Mouse (Mus musculus): ENCODE data around the gene Zfp420. TPM values are rescaled to one million over a fixed set of nuclear protein-coding genes. Genes with fewer than 3 reads are reported as not detected.

Zfp420 gene
- polyA plus RNA-seq, 1 experiment from 2014 or later, result 12.5 TPM

DNA sequence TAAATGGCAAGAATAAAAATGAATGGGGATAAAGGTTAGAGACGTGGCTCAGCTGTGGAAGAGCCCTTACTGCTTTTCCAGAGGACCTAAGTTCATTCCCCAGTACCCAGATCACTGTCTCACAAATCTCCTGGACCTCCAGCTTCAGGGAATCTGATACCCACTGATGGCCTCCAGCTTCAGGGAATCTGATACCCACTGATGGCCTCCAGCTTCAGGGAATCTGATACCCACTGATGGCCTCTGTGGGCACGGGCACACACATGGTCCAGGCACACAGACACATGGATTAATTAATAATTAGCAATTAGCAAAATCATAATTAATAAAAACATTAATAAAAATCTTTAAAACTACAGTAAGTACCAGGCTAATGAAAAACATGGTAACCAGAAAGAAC lies 63.0 kb downstream of the Zfp420 start:
- no peak overlapping the region for H3K27ac ChIP-seq (replicated peaks; ENCODE audit: low read depth, low read length)
- H3K4me2 ChIP-seq (ENCODE audit: low read depth, severe bottlenecking), result no peak overlapping the region
- no peak for ATAC-seq (ENCODE audit: insufficient number of reproducible peaks, low FRiP score, low TSS enrichment, low read depth)
- H3K36me3 ChIP-seq (ENCODE audit: control insufficient read depth, insufficient read depth, low read length), result no peaks in the 10 kb centered on the region
- 56% methylated on average over 2 of the region's 2 CpGs for WGBS
- H3K9me3 ChIP-seq (ENCODE audit: control insufficient read depth, low read length), result no peaks in the 10 kb centered on the region
- no peaks in the 10 kb centered on the region for H3K4me1 ChIP-seq (ENCODE audit: control insufficient read depth, insufficient read depth, low read length)
- H3K4me3 ChIP-seq (ENCODE audit: low read depth, low read length), result no peak overlapping the region
- DNase-seq (ENCODE audit: low spot score), result no peak
- H3K27me3 ChIP-seq (ENCODE audit: control insufficient read depth, insufficient read depth, low read length), result no peaks in the 10 kb centered on the region
- H3K9ac ChIP-seq (ENCODE audit: low read length), result no peak overlapping the region

Small RNA genes lying within 50 kb of the gene (microRNA-seq; reads per million reads assigned to microRNA genes)
- gene Mir7668, result not detected

Other genes with a start within 250 kb of the Zfp420 start
- gene Catsperg2, start 132.9 kb upstream of the Zfp420 start, polyA plus RNA-seq (2014; fragmentation: Nextera tagmentation; extraction: Ambion mirVana), result not detected in 2 replicates
- 13.6 and 13.8 TPM in 2 replicates for gene Zfp84, start 91.4 kb upstream of the Zfp420 start, polyA plus RNA-seq (2014; fragmentation: Nextera tagmentation; extraction: Ambion mirVana)
- 8.9 and 9.0 TPM in 2 replicates for gene Zfp30, start 76.0 kb upstream of the Zfp420 start, polyA plus RNA-seq (2014; fragmentation: Nextera tagmentation; extraction: Ambion mirVana)
- gene Zfp790, start 43.9 kb upstream of the Zfp420 start, polyA plus RNA-seq (2014; fragmentation: Nextera tagmentation; extraction: Ambion mirVana), result 17.1 and 19.5 TPM in 2 replicates
- gene Zfp940, start 6.3 kb upstream of the Zfp420 start, polyA plus RNA-seq (2014; fragmentation: Nextera tagmentation; extraction: Ambion mirVana), result 9.8 TPM in 2 replicates
- gene Zfp27, start 46.6 kb downstream of the Zfp420 start, polyA plus RNA-seq (2014; fragmentation: Nextera tagmentation; extraction: Ambion mirVana), result 12.6 and 13.5 TPM in 2 replicates
- 7.6 and 9.0 TPM in 2 replicates for gene Zfp383, start 48.2 kb downstream of the Zfp420 start, polyA plus RNA-seq (2014; fragmentation: Nextera tagmentation; extraction: Ambion mirVana)
- 16.6 and 17.0 TPM in 2 replicates for gene Zfp74, start 94.1 kb downstream of the Zfp420 start, polyA plus RNA-seq (2014; fragmentation: Nextera tagmentation; extraction: Ambion mirVana)
- 25.2 and 30.5 TPM in 2 replicates for gene Zfp568, start 124.0 kb downstream of the Zfp420 start, polyA plus RNA-seq (2014; fragmentation: Nextera tagmentation; extraction: Ambion mirVana)
- gene Zfp14, start 191.4 kb downstream of the Zfp420 start, polyA plus RNA-seq (2014; fragmentation: Nextera tagmentation; extraction: Ambion mirVana), result 3.8 and 4.0 TPM in 2 replicates
- gene Zfp82, start 212.9 kb downstream of the Zfp420 start, polyA plus RNA-seq (2014; fragmentation: Nextera tagmentation; extraction: Ambion mirVana), result 4.3 and 4.7 TPM in 2 replicates
- gene Gm26920, start 230.4 kb downstream of the Zfp420 start, polyA plus RNA-seq (2014; fragmentation: Nextera tagmentation; extraction: Ambion mirVana), result 3.2 and 4.6 TPM in 2 replicates
- 17.0 and 19.7 TPM in 2 replicates for gene Zfp566, start 230.5 kb downstream of the Zfp420 start, polyA plus RNA-seq (2014; fragmentation: Nextera tagmentation; extraction: Ambion mirVana)
- gene Zfp260, start 234.8 kb downstream of the Zfp420 start, polyA plus RNA-seq (2014; fragmentation: Nextera tagmentation; extraction: Ambion mirVana), result 142 and 150 TPM in 2 replicates

Data from limb, embryonic 11.5 days (tissue).